Comparison of ENCODE assay signal across 31 mouse cellular contexts in the genomic region with DNA sequence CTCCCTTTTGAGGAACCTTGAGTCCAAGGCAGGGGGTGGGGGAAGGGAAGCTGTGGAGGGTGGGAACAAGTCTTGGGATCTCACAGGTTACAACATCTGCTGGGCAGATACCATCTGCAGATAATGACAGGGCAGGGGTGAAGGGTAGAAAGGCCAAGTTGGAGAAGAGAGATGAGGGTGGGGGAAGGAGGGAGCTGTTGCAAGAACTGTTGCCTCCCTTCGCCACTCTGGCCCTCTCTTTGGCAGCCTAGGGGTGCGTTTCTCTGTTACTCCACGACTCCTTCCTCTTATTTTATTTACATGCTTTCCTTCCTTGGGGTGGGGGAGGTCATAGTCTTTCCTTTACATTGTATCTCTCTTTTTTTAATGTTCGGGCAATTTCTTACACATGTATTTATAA. TPM values are rescaled to one million over a fixed set of nuclear protein-coding genes. Genes with fewer than 3 reads are reported as not detected.
"Had no signal": no experiment of that assay in that cellular context is flagged by ENCODE, and none has a peak within 500 bp of the region (broad histone marks: within the 10 kb centered on the region; RNA-seq: fewer than 3 reads in every experiment).

No protein-coding gene starts in this region.

- H3K27me3 ChIP-seq: liver, embryonic 13.5 days; megakaryocyte, embryonic 14.5 days; midbrain, embryonic 13.5 days; neural tube, embryonic 13.5 days; stomach, embryonic 15.5 days had no signal

- H3K4me1 ChIP-seq: liver, embryonic 13.5 days; megakaryocyte, embryonic 14.5 days; midbrain, embryonic 13.5 days; neural tube, embryonic 13.5 days; stomach, embryonic 15.5 days had no signal

- H3K4me2 ChIP-seq: liver, embryonic 13.5 days; midbrain, embryonic 13.5 days; neural tube, embryonic 13.5 days; stomach, embryonic 15.5 days had no signal

- DNase-seq: kidney, adult 8-10 months; kidney, postnatal 36 days; layer of hippocampus, postnatal 36 days; liver, embryonic 13.5 days; lung, adult 2 months; lung, postnatal 14 days; lung, postnatal 4 days; retina, postnatal 1 day; right cerebral cortex, postnatal 25 days; spleen, adult 18-20 months; thymus, postnatal 25 days had no signal

- ATAC-seq: midbrain, embryonic 13.5 days; midbrain, embryonic 16.5 days had no signal

- H3K9me3 ChIP-seq: liver, embryonic 13.5 days; midbrain, embryonic 13.5 days; neural tube, embryonic 13.5 days; stomach, embryonic 15.5 days had no signal

- H3K27ac ChIP-seq: kidney, postnatal 0 days; left cerebral cortex, adult 2 months; liver, embryonic 13.5 days; midbrain, embryonic 10.5 days; midbrain, embryonic 13.5 days; neural tube, embryonic 13.5 days; stomach, embryonic 15.5 days had no signal

- H3K9ac ChIP-seq: liver, embryonic 13.5 days; midbrain, embryonic 13.5 days; neural tube, embryonic 13.5 days; stomach, embryonic 15.5 days had no signal

- H3K36me3 ChIP-seq: liver, embryonic 13.5 days; midbrain, embryonic 10.5 days; midbrain, embryonic 13.5 days; neural tube, embryonic 13.5 days; stomach, embryonic 15.5 days had no signal

- H3K4me3 ChIP-seq: left cerebral cortex, adult 2 months; liver, embryonic 13.5 days; megakaryocyte, embryonic 14.5 days; midbrain, embryonic 10.5 days; midbrain, embryonic 13.5 days; myocyte; neural tube, embryonic 13.5 days; stomach, embryonic 15.5 days had no signal

RNA-seq across cellular contexts. Expression of a gene that starts 23.7 kb away (rescaled TPM):
- total RNA-seq: layer of hippocampus, adult 8-10 months; layer of hippocampus, postnatal 10 days; layer of hippocampus, postnatal 36 days; left cerebral cortex, adult 2 months; left cerebral cortex, postnatal 10 days; left cerebral cortex, postnatal 36 days; liver, adult 2 months; monocyte, adult 5-6 weeks; neutrophil, adult 5-6 weeks had no signal
- polyA plus RNA-seq: kidney, postnatal 0 days; liver, adult 2 months; liver, embryonic 13.5 days; liver, embryonic 16.5 days; lung, adult 2 months; lung, embryonic 16.5 days; midbrain, embryonic 10.5 days; midbrain, embryonic 13.5 days; myocyte; neural tube, embryonic 13.5 days; stomach, embryonic 15.5 days; thymus, postnatal 0 days; urinary bladder, adult 2 months had no signal
